Mouse (Mus musculus) limb, embryonic 13.5 days (tissue): ENCODE measurements around the gene Dapl1. TPM values are rescaled to one million over a fixed set of nuclear protein-coding genes. Genes with fewer than 3 reads are reported as not detected.

ENCODE experiments used
- ATAC-seq: fragments of 200-750 bp; cut with Nextera tagmentation; 2 replicates; pipeline ENCODE4 v1.8.0; 2017; ENCODE audit warnings: low read depth, moderate number of reproducible peaks, moderate TSS enrichment; ENCODE audit not compliant: low FRiP score
- H3K27ac ChIP-seq: fragments of 300-500 bp; sonication (generic); 2 replicates; pipeline ENCODE4 v1.5.1; 2015; ENCODE audit warnings: inconsistent platforms, mild to moderate bottlenecking, moderate library complexity
- H3K27me3 ChIP-seq: fragments of 300-500 bp; sonication (generic); 2 replicates; pipeline ENCODE4 v1.6.1; 2015; ENCODE audit warnings: mild to moderate bottlenecking, inconsistent platforms
- H3K36me3 ChIP-seq: fragments of 300-500 bp; sonication (generic); 2 replicates; pipeline ENCODE4 v1.6.1; 2015; ENCODE audit warnings: inconsistent platforms, mild to moderate bottlenecking, moderate library complexity
- H3K4me1 ChIP-seq: fragments of 300-500 bp; sonication (generic); 2 replicates; pipeline ENCODE4 v1.6.1; 2015; ENCODE audit warnings: inconsistent platforms
- H3K4me2 ChIP-seq: fragments of 300-500 bp; sonication (generic); replicated peaks from 2 replicates; pipeline ENCODE4 v1.6.1; 2015; ENCODE audit warnings: inconsistent platforms, mild to moderate bottlenecking, moderate library complexity
- H3K4me3 ChIP-seq: fragments of 300-500 bp; sonication (generic); 2 replicates; pipeline ENCODE4 v1.5.1; 2015; ENCODE audit warnings: moderate library complexity, mild to moderate bottlenecking, inconsistent platforms
- H3K9ac ChIP-seq: fragments of 300-500 bp; sonication (generic); 2 replicates; pipeline ENCODE4 v1.6.1; 2015; ENCODE audit warnings: mild to moderate bottlenecking, inconsistent platforms
- H3K9me3 ChIP-seq: fragments of 300-500 bp; sonication (generic); 2 replicates; pipeline ENCODE4 v1.6.1; 2016; ENCODE audit warnings: inconsistent platforms
- WGBS: fragments of 180-500 bp; shearing (Covaris S2); methylation state at CpG from one replicate; pipeline ENCODE4 v1.1.7; 2015; 5-methylcytosine and 5-hydroxymethylcytosine counted together
- polyA plus RNA-seq: library from polyadenylated mRNA; unstranded; fragments of >200 nt; fragmentation: Nextera tagmentation; extraction: Ambion mirVana; gene quantifications from 2 replicates; pipeline ENCODE4 v1.2.1, GENCODE M21; 2015

The Dapl1 gene
- polyA plus RNA-seq, 1 experiment from 2014 or later: 1.7 TPM

GRCm38 (mm10) chr2:59543543-59544065 is 59.2 kb downstream of the Dapl1 start:
- H3K4me1 ChIP-seq: peaks cover 30% of the 10 kb centered on the region
- H3K4me3 ChIP-seq: no peak overlapping the region
- no peak overlapping the region for H3K9ac ChIP-seq
- ATAC-seq: no peak
- 57% methylated on average over 9 of the region's 9 CpGs for WGBS
- H3K27ac ChIP-seq: no peak overlapping the region
- H3K4me2 ChIP-seq: no peak overlapping the region
- H3K36me3 ChIP-seq: no peaks in the 10 kb centered on the region
- H3K9me3 ChIP-seq: no peaks in the 10 kb centered on the region
- no peaks in the 10 kb centered on the region for H3K27me3 ChIP-seq

- H3K4me3 ChIP-seq: no peak overlapping the region
- 13% methylated on average over 13 of the region's 13 CpGs for WGBS
- ATAC-seq: no peak
- peaks cover 29% of the 10 kb centered on the region for H3K4me1 ChIP-seq
- no peaks in the 10 kb centered on the region for H3K36me3 ChIP-seq
- no peaks in the 10 kb centered on the region for H3K27me3 ChIP-seq
- H3K9me3 ChIP-seq: no peaks in the 10 kb centered on the region
- no peak overlapping the region for H3K4me2 ChIP-seq
- H3K27ac ChIP-seq: no peak overlapping the region
- no peak overlapping the region for H3K9ac ChIP-seq
Measured at GRCm38 (mm10) chr2:59544237-59544909, 59.9 kb downstream of the Dapl1 start.

GRCm38 (mm10) chr2:59545001-59545400 is 60.5 kb downstream of the Dapl1 start:
- Histone ChIP-seq H3K27ac (no peak overlapping the region), H3K4me1 (peaks cover 29% of the 10 kb centered on the region), H3K4me2 (no peak overlapping the region), H3K4me3 (no peak overlapping the region), H3K9ac (no peak overlapping the region), H3K27me3 (no peaks in the 10 kb centered on the region), H3K36me3 (no peaks in the 10 kb centered on the region), H3K9me3 (no peaks in the 10 kb centered on the region)
- 33% methylated on average over 7 of the region's 7 CpGs for WGBS
- ATAC-seq: no peak

- H3K9ac ChIP-seq: no peak overlapping the region
- H3K27ac ChIP-seq: no peak overlapping the region
- no peaks in the 10 kb centered on the region for H3K36me3 ChIP-seq
- H3K27me3 ChIP-seq: no peaks in the 10 kb centered on the region
- WGBS: 91% methylated on average over 8 of the region's 8 CpGs
- no peak overlapping the region for H3K4me3 ChIP-seq
- ATAC-seq: no peak
- peaks cover 24% of the 10 kb centered on the region for H3K4me1 ChIP-seq
- no peak overlapping the region for H3K4me2 ChIP-seq
- no peaks in the 10 kb centered on the region for H3K9me3 ChIP-seq
Measured at GRCm38 (mm10) chr2:59547369-59548099, 63.1 kb downstream of the Dapl1 start.

- H3K9ac ChIP-seq: no peak overlapping the region
- H3K4me2 ChIP-seq: no peak overlapping the region
- H3K36me3 ChIP-seq: no peaks in the 10 kb centered on the region
- H3K4me1 ChIP-seq: peaks cover 21% of the 10 kb centered on the region; the same call in 1 of the 2 replicates
- peaks cover under 1% of the 10 kb centered on the region; the same call in 1 of the 2 replicates for H3K27me3 ChIP-seq
- H3K27ac ChIP-seq: no peak overlapping the region
- H3K9me3 ChIP-seq: no peaks in the 10 kb centered on the region
- 23% methylated on average over 1 of the region's 1 CpGs for WGBS
- no peak for ATAC-seq
- H3K4me3 ChIP-seq: no peak overlapping the region
Measured at GRCm38 (mm10) chr2:59552784-59553183, 68.3 kb downstream of the Dapl1 start.

- H3K4me3 ChIP-seq: no peak overlapping the region
- H3K4me1 ChIP-seq: peaks cover 21% of the 10 kb centered on the region; the same call in 1 of the 2 replicates
- no peak overlapping the region for H3K9ac ChIP-seq
- peaks cover 11% of the 10 kb centered on the region for H3K27me3 ChIP-seq
- H3K9me3 ChIP-seq: no peaks in the 10 kb centered on the region
- no peak overlapping the region for H3K4me2 ChIP-seq
- no peaks in the 10 kb centered on the region for H3K36me3 ChIP-seq
- ATAC-seq: 0 out of 2 replicates have a peak, but pooled peaks have one; percentile 7
- WGBS: 57% methylated on average over 2 of the region's 2 CpGs
- H3K27ac ChIP-seq: no peak overlapping the region
Measured at GRCm38 (mm10) chr2:59554373-59554940, 70.0 kb downstream of the Dapl1 start.

Other genes with a start within 250 kb of the Dapl1 start
- gene Tanc1, start 127.4 kb downstream of the Dapl1 start, polyA plus RNA-seq: 42.1 and 45.2 TPM in 2 replicates